Mouse (Mus musculus) lung, embryonic 14.5 days (tissue): ENCODE measurements around the gene Olfr571. TPM values are rescaled to one million over a fixed set of nuclear protein-coding genes. Genes with fewer than 3 reads are reported as not detected.
A peak's percentile ranks its signal among the peaks of the same experiment; 100 is the strongest.

Experiments used
- ATAC-seq: fragments of 200-750 bp; cut with Nextera tagmentation; 2 replicates; pipeline ENCODE4 v1.8.0; 2017; ENCODE audit warnings: mild to moderate bottlenecking, moderate TSS enrichment, moderate library complexity; ENCODE audit not compliant: insufficient read depth
- DNase-seq: peaks from one replicate; pipeline ENCODE4 v3.0.0-alpha.2; 2015
- H3K27ac ChIP-seq: fragments of 300-500 bp; sonication (generic); 2 replicates; pipeline ENCODE4 v1.5.1; 2014; ENCODE audit warnings: low read depth, mild to moderate bottlenecking, moderate library complexity
- H3K27me3 ChIP-seq: fragments of 300-500 bp; sonication (generic); 2 replicates; pipeline ENCODE4 v1.6.1; 2014; ENCODE audit warnings: low read length, control low read depth; ENCODE audit not compliant: insufficient read depth
- H3K36me3 ChIP-seq: fragments of 300-500 bp; sonication (generic); 2 replicates; pipeline ENCODE4 v1.6.1; 2014; ENCODE audit warnings: control low read depth; ENCODE audit not compliant: insufficient read depth
- H3K4me1 ChIP-seq: fragments of 300-500 bp; sonication (generic); 2 replicates; pipeline ENCODE4 v1.6.1; 2014; ENCODE audit warnings: antibody characterized with exemption, control low read depth; ENCODE audit not compliant: insufficient read depth
- H3K4me2 ChIP-seq: fragments of 300-500 bp; sonication (generic); 2 replicates; pipeline ENCODE4 v1.6.1; 2014; ENCODE audit warnings: mild to moderate bottlenecking
- H3K4me3 ChIP-seq: fragments of 300-500 bp; sonication (generic); 2 replicates; pipeline ENCODE4 v1.5.1; 2014; ENCODE audit warnings: low read depth, low read length
- H3K9ac ChIP-seq: fragments of 300-500 bp; sonication (generic); 2 replicates; pipeline ENCODE4 v1.6.1; 2014
- H3K9me3 ChIP-seq: fragments of 300-500 bp; sonication (generic); 2 replicates; pipeline ENCODE4 v1.6.1; 2016; ENCODE audit warnings: low read depth, low read length, control low read depth
- CTCF ChIP-seq: IDR thresholded peaks from 2 replicates; pipeline ENCODE4 v1.5.1; 2016; ENCODE audit warnings: antibody characterized with exemption, low read depth
- WGBS: fragments of 180-500 bp; shearing (Covaris S2); extraction: QIAGEN DNeasy Blood & Tissue Kit; methylation state at CpG from one replicate; pipeline ENCODE4 v1.1.7; 2014; 5-methylcytosine and 5-hydroxymethylcytosine counted together
- polyA plus RNA-seq: library from polyadenylated mRNA; unstranded; fragments of >200 nt; fragmentation: Nextera tagmentation; extraction: Ambion mirVana; gene quantifications from 2 replicates; pipeline ENCODE4 v1.2.1, GENCODE M21; 2014

Olfr571 gene
- polyA plus RNA-seq, 1 experiment from 2014 or later = not detected

GRCm38 (mm10) chr7:102942475-102942874, 25.1 kb upstream of the Olfr571 start, which contains the start of gene Olfr573-ps1:
Olfr573-ps1 (minus strand) TSS chr7:102942575.
- ATAC-seq (no peak), DNase-seq (no peak)
- Histone ChIP-seq H3K4me1 (no peaks in the 10 kb centered on the region), H3K4me2 (no peak within 1 kb of the TSS), H3K9me3 (no peaks in the 10 kb centered on the region), H3K27me3 (no peaks in the 10 kb centered on the region), H3K27ac (no peak within 1 kb of the TSS), H3K4me3 (no peak within 1 kb of the TSS), H3K36me3 (no peaks in the 10 kb centered on the region), H3K9ac (no peak within 1 kb of the TSS)
- no peak for TF ChIP-seq CTCF
- 78% methylated on average over 2 of the region's 2 CpGs for WGBS

GRCm38 (mm10) chr7:102927105-102927504, 9.8 kb upstream of the Olfr571 start:
- DNase-seq (no peak), ATAC-seq (no peak)
- no peak overlapping the region for H3K27ac ChIP-seq
- no peaks in the 10 kb centered on the region for H3K27me3 ChIP-seq
- no peak overlapping the region for H3K4me3 ChIP-seq
- H3K4me2 ChIP-seq = no peak overlapping the region
- no peaks in the 10 kb centered on the region for H3K36me3 ChIP-seq
- H3K9ac ChIP-seq = no peak overlapping the region
- no peaks in the 10 kb centered on the region for H3K4me1 ChIP-seq
- no peaks in the 10 kb centered on the region for H3K9me3 ChIP-seq
- TF ChIP-seq CTCF = no peak
- WGBS = 63% methylated on average over 3 of the region's 3 CpGs

- Histone ChIP-seq H3K4me3 (no peak within 1 kb of the TSS), H3K9ac (no peak within 1 kb of the TSS), H3K36me3 (no peaks in the 10 kb centered on the region), H3K9me3 (no peaks in the 10 kb centered on the region), H3K27ac (no peak within 1 kb of the TSS), H3K27me3 (no peaks in the 10 kb centered on the region), H3K4me1 (no peaks in the 10 kb centered on the region), H3K4me2 (no peak within 1 kb of the TSS)
- TF ChIP-seq CTCF = no peak
- 54% methylated on average over 1 of the region's 1 CpGs for WGBS
- DNase-seq (no peak), ATAC-seq (no peak)
Measured at GRCm38 (mm10) chr7:102924109-102924508, 6.8 kb upstream of the Olfr571 start, which contains the start of gene Olfr572. Olfr572 (plus strand) TSS chr7:102924409.

GRCm38 (mm10) chr7:102919632-102920031, 2.3 kb upstream of the Olfr571 start:
- DNase-seq (peak; percentile 84), ATAC-seq (peak; percentile 63; the same call in 1 of the 2 replicates)
- Histone ChIP-seq H3K27ac (no peak overlapping the region), H3K9ac (no peak overlapping the region), H3K36me3 (no peaks in the 10 kb centered on the region), H3K27me3 (no peaks in the 10 kb centered on the region), H3K4me2 (no peak overlapping the region), H3K4me3 (no peak overlapping the region), H3K4me1 (no peaks in the 10 kb centered on the region), H3K9me3 (no peaks in the 10 kb centered on the region)
- WGBS = 11% methylated on average over 1 of the region's 1 CpGs
- TF ChIP-seq CTCF = peak; percentile 77

- Histone ChIP-seq H3K27ac (no peak overlapping the region), H3K36me3 (no peaks in the 10 kb centered on the region), H3K4me2 (no peak overlapping the region), H3K4me3 (no peak overlapping the region), H3K27me3 (no peaks in the 10 kb centered on the region), H3K4me1 (no peaks in the 10 kb centered on the region), H3K9ac (no peak overlapping the region), H3K9me3 (no peaks in the 10 kb centered on the region)
- no peak for TF ChIP-seq CTCF
- ATAC-seq (peak; percentile 54; the same call in 1 of the 2 replicates), DNase-seq (peak; percentile 4)
- WGBS = 35% methylated on average over 5 of the region's 5 CpGs
Measured at GRCm38 (mm10) chr7:102916405-102916804, 931 bp downstream of the Olfr571 start.

- ATAC-seq = no peak
- no peak overlapping the region for H3K27ac ChIP-seq
- WGBS = 19% methylated on average over 1 of the region's 1 CpGs
Measured at GRCm38 (mm10) chr7:102915261-102915660, 2.1 kb downstream of the Olfr571 start.

GRCm38 (mm10) chr7:102890782-102891181, 26.6 kb downstream of the Olfr571 start, which contains the start of gene Olfr569:
Olfr569 (minus strand) TSS chr7:102890882.
- no peak within 1 kb of the TSS for H3K4me2 ChIP-seq
- 62% methylated on average over 3 of the region's 3 CpGs for WGBS
- H3K36me3 ChIP-seq = no peaks in the 10 kb centered on the region
- DNase-seq (no peak), ATAC-seq (no peak)
- no peak within 1 kb of the TSS for H3K27ac ChIP-seq
- H3K4me3 ChIP-seq = no peak within 1 kb of the TSS
- H3K27me3 ChIP-seq = no peaks in the 10 kb centered on the region
- H3K4me1 ChIP-seq = no peaks in the 10 kb centered on the region
- no peaks in the 10 kb centered on the region for H3K9me3 ChIP-seq
- H3K9ac ChIP-seq = no peak within 1 kb of the TSS
- TF ChIP-seq CTCF = no peak

More at GRCm38 (mm10) chr7:102915261-102915660, 2.1 kb downstream of the Olfr571 start:
- no peaks in the 10 kb centered on the region for H3K36me3 ChIP-seq
- H3K27me3 ChIP-seq = no peaks in the 10 kb centered on the region
- no peaks in the 10 kb centered on the region for H3K9me3 ChIP-seq
- H3K4me3 ChIP-seq = no peak overlapping the region
- TF ChIP-seq CTCF = no peak
- H3K4me2 ChIP-seq = no peak overlapping the region
- no peaks in the 10 kb centered on the region for H3K4me1 ChIP-seq
- DNase-seq = no peak
- no peak overlapping the region for H3K9ac ChIP-seq

- no peak within 1 kb of the TSS for H3K27ac ChIP-seq
- H3K4me2 ChIP-seq = no peak within 1 kb of the TSS
- no peak for ATAC-seq
Measured at GRCm38 (mm10) chr7:102876822-102877221, 40.5 kb downstream of the Olfr571 start, which contains the start of gene Olfr568. Olfr568 (plus strand) TSS chr7:102877122.

More at GRCm38 (mm10) chr7:102876822-102877221, 40.5 kb downstream of the Olfr571 start, which contains the start of gene Olfr568:
- Histone ChIP-seq H3K4me3 (no peak within 1 kb of the TSS), H3K36me3 (no peaks in the 10 kb centered on the region), H3K27me3 (no peaks in the 10 kb centered on the region), H3K9ac (no peak within 1 kb of the TSS), H3K9me3 (no peaks in the 10 kb centered on the region), H3K4me1 (no peaks in the 10 kb centered on the region)
- no peak for DNase-seq
- TF ChIP-seq CTCF = no peak
